Mouse (Mus musculus): Measurements from ENCODE around the gene Prkcb. TPM values are rescaled to one million over a fixed set of nuclear protein-coding genes. Genes with fewer than 3 reads are reported as not detected.

The Prkcb gene
- polyA plus RNA-seq, 1 experiment from 2014 or later = 4.7 TPM

DNA sequence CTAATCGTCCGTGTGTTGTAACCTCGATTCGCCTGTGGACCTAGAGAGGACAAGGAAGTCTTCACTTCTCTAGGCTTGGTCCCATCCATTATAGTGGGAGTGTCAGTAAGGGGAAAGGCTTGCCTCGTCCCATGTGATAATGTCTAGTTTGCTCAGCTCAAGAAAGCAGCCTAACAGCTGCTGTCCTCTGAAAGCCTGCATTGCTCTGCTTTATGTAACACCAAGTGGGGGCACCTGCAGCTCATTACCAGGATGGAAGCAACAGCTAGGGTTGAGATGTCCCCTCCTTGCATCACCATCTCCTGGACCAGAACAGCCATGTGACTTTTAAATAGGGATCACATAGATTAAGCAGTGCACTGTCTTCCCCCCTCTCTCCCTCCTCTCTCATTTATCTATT is 144.8 kb downstream of the Prkcb start:
- no peak overlapping the region for H3K4me3 ChIP-seq (replicated peaks)
- no peaks in the 10 kb centered on the region for H3K9me3 ChIP-seq
- H3K27ac ChIP-seq = no peak overlapping the region
- H3K4me1 ChIP-seq (replicated peaks) = no peaks in the 10 kb centered on the region
- WGBS = 83% methylated on average over 5 of the region's 5 CpGs
- H3K36me3 ChIP-seq = no peaks in the 10 kb centered on the region
- no peak for ATAC-seq (ENCODE audit: insufficient number of reproducible peaks, insufficient read depth, low FRiP score, low TSS enrichment, low read depth)
- no peak overlapping the region for H3K4me2 ChIP-seq
- no peak overlapping the region for H3K9ac ChIP-seq (replicated peaks)
- no peaks in the 10 kb centered on the region for H3K27me3 ChIP-seq

DNA sequence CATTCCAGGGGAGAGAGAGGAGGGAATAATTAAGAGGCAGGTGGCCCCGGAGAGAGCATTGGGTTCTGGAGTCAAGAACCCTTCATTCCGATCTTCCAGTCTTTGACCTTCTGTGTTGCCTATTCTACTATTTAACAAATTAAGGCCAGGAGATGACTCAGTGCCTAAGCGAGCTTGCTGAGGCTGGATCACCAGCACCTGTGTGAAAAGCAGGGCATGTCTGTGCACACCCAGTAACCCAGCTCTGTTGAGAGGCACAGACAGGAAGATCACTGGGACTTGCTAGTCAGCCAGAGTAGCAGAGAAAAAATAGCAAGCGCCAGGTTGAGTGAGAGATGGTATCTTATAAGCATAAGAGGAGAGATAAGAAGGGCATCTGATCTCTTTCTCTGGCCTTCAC is 146.4 kb downstream of the Prkcb start:
- Histone ChIP-seq H3K27me3 (no peaks in the 10 kb centered on the region), H3K9me3 (no peaks in the 10 kb centered on the region), H3K36me3 (no peaks in the 10 kb centered on the region), H3K27ac (no peak overlapping the region), H3K4me2 (no peak overlapping the region), H3K9ac (replicated peaks) (no peak overlapping the region), H3K4me3 (replicated peaks) (no peak overlapping the region), H3K4me1 (replicated peaks) (no peaks in the 10 kb centered on the region)
- WGBS = 79% methylated on average over 4 of the region's 4 CpGs
- no peak for ATAC-seq (ENCODE audit: insufficient number of reproducible peaks, insufficient read depth, low FRiP score, low TSS enrichment, low read depth)

- Histone ChIP-seq H3K4me2 (no peak overlapping the region), H3K9ac (replicated peaks) (no peak overlapping the region), H3K36me3 (no peaks in the 10 kb centered on the region), H3K4me1 (replicated peaks) (no peaks in the 10 kb centered on the region), H3K27me3 (no peaks in the 10 kb centered on the region), H3K27ac (no peak overlapping the region), H3K4me3 (replicated peaks) (no peak overlapping the region), H3K9me3 (no peaks in the 10 kb centered on the region)
- 87% methylated on average over 7 of the region's 7 CpGs for WGBS
- ATAC-seq (ENCODE audit: insufficient number of reproducible peaks, insufficient read depth, low FRiP score, low TSS enrichment, low read depth) = no peak
Measured at GRCm38 (mm10) chr7:122435561-122435960, 147.0 kb downstream of the Prkcb start.

DNA sequence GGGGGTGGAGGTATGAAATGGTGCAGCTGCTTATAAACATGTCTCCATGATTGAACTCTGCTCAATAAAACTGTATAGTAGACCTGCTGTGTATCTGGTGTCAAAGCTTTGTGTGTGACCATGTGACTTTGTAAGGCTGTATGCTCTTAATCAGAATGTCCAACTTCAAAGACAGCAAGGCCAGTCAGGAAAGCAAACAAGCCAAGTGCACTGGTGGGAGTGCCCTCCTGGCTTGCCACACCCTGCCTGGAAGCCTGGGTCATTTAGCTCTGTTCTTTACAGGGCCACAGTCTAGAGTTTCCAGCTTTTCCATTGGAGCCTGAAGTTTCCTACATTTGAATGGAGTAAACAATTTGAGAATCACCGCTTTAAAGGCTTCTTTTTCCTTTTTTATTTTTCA is 148.8 kb downstream of the Prkcb start:
- WGBS = 92% methylated on average over 1 of the region's 1 CpGs
- no peaks in the 10 kb centered on the region for H3K9me3 ChIP-seq
- H3K4me1 ChIP-seq (replicated peaks) = no peaks in the 10 kb centered on the region
- no peak for ATAC-seq (ENCODE audit: insufficient number of reproducible peaks, insufficient read depth, low FRiP score, low TSS enrichment, low read depth)
- no peak overlapping the region for H3K4me2 ChIP-seq
- no peak overlapping the region for H3K27ac ChIP-seq
- no peak overlapping the region for H3K9ac ChIP-seq (replicated peaks)
- H3K36me3 ChIP-seq = no peaks in the 10 kb centered on the region
- H3K27me3 ChIP-seq = no peaks in the 10 kb centered on the region
- H3K4me3 ChIP-seq (replicated peaks) = no peak overlapping the region

GRCm38 (mm10) chr7:122445056-122445455 is 156.5 kb downstream of the Prkcb start:
- Histone ChIP-seq H3K4me2 (no peak overlapping the region), H3K9me3 (no peaks in the 10 kb centered on the region), H3K27me3 (0 out of 2 replicates have a peak, but pooled peaks cover 3% of the 10 kb centered on the region), H3K27ac (no peak overlapping the region), H3K36me3 (no peaks in the 10 kb centered on the region), H3K4me3 (replicated peaks) (no peak overlapping the region), H3K4me1 (replicated peaks) (no peaks in the 10 kb centered on the region), H3K9ac (replicated peaks) (no peak overlapping the region)
- no peak for ATAC-seq (ENCODE audit: insufficient number of reproducible peaks, insufficient read depth, low FRiP score, low TSS enrichment, low read depth)
- WGBS = 62% methylated on average over 6 of the region's 6 CpGs

DNA sequence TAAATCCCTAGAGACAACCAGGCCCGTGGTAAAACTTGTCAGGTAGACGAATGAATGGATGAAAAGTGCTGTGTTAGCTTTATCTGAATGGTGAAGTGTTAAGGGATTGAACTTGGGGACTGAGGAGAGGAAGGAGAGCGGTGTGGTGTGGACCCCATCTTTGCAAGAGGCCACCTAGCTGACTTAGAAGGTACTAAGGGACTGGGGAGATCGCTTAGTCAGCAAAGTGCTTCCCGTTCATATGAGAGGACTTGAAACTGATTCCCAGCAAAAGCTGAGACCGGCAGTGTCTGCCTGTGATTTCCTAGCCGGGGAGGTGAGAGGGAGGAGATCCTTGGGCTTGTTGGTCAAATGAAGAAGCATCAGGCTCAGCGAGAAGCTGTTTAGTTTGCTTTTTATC is 164.1 kb downstream of the Prkcb start:
- WGBS = 81% methylated on average over 8 of the region's 8 CpGs
- no peak for ATAC-seq (ENCODE audit: insufficient number of reproducible peaks, insufficient read depth, low FRiP score, low TSS enrichment, low read depth)
- Histone ChIP-seq H3K36me3 (no peaks in the 10 kb centered on the region), H3K27me3 (0 out of 2 replicates have a peak, but pooled peaks cover under 1% of the 10 kb centered on the region), H3K27ac (no peak overlapping the region), H3K4me3 (replicated peaks) (no peak overlapping the region), H3K9me3 (no peaks in the 10 kb centered on the region), H3K4me1 (replicated peaks) (no peaks in the 10 kb centered on the region), H3K9ac (replicated peaks) (no peak overlapping the region), H3K4me2 (no peak overlapping the region)

GRCm38 (mm10) chr7:122459203-122459965 is 170.8 kb downstream of the Prkcb start:
- H3K4me1 ChIP-seq (replicated peaks) = no peaks in the 10 kb centered on the region
- no peak overlapping the region for H3K9ac ChIP-seq (replicated peaks)
- no peak overlapping the region for H3K4me3 ChIP-seq (replicated peaks)
- WGBS = 80% methylated on average over 9 of the region's 9 CpGs
- H3K36me3 ChIP-seq = no peaks in the 10 kb centered on the region
- H3K27ac ChIP-seq = no peak overlapping the region
- no peak overlapping the region for H3K4me2 ChIP-seq
- H3K9me3 ChIP-seq = no peaks in the 10 kb centered on the region
- no peak for ATAC-seq (ENCODE audit: insufficient number of reproducible peaks, insufficient read depth, low FRiP score, low TSS enrichment, low read depth)
- H3K27me3 ChIP-seq = no peaks in the 10 kb centered on the region

- no peak overlapping the region for H3K4me2 ChIP-seq
- WGBS = 58% methylated on average over 2 of the region's 2 CpGs
- no peak overlapping the region for H3K4me3 ChIP-seq (replicated peaks)
Measured at GRCm38 (mm10) chr7:122460020-122460419, 171.5 kb downstream of the Prkcb start.

DNA sequence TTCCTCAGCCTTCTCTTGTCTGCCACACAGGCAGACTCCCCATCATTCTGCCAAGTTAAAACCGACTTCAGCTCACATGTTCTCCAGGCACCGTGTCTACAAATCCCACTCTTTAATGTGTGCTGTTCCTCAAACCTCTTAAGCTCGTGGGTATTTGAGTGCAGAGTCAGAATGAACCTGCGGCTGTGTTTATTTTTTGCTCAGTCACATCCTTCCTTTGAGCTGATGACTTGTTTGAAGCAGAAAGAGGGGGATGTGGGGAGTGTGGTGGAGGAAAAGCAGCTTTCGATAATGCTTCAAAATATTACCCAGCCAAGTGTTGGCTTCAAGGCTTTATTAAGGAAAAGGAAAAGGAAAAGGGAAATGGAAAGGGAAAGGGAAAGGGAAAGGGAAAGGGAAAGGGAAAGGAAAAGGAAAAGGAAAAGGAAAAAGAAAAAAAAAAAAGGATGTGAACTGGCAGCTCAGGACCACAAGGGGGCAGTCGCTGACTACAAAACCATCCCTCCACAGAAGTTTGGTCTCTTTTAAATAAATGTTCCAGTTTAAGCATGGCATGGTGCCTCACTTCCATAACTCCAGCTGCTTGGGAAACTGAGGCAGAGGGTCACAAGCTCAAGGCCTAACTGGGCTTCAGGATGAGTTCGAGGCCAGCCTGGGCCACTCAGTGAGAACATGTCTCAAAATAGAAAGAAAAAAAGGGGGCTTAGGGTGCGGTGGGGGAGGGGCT is 177.4 kb downstream of the Prkcb start:
- no peak overlapping the region for H3K4me2 ChIP-seq
- H3K4me1 ChIP-seq (replicated peaks) = no peaks in the 10 kb centered on the region
- no peak overlapping the region for H3K4me3 ChIP-seq (replicated peaks)
- no peak for ATAC-seq (ENCODE audit: insufficient number of reproducible peaks, insufficient read depth, low FRiP score, low TSS enrichment, low read depth)
- H3K27ac ChIP-seq = no peak overlapping the region
- peaks cover 11% of the 10 kb centered on the region for H3K27me3 ChIP-seq
- no peaks in the 10 kb centered on the region for H3K9me3 ChIP-seq
- WGBS = 51% methylated on average over 8 of the region's 8 CpGs
- no peak overlapping the region for H3K9ac ChIP-seq (replicated peaks)
- H3K36me3 ChIP-seq = no peaks in the 10 kb centered on the region

More at GRCm38 (mm10) chr7:122460020-122460419, 171.5 kb downstream of the Prkcb start:
- Histone ChIP-seq H3K4me1 (replicated peaks) (no peaks in the 10 kb centered on the region), H3K27me3 (peaks cover 3% of the 10 kb centered on the region; the same call in 1 of the 2 replicates), H3K27ac (no peak overlapping the region), H3K9ac (replicated peaks) (no peak overlapping the region), H3K36me3 (no peaks in the 10 kb centered on the region), H3K9me3 (no peaks in the 10 kb centered on the region)
- no peak for ATAC-seq (ENCODE audit: insufficient number of reproducible peaks, insufficient read depth, low FRiP score, low TSS enrichment, low read depth)

- no peak overlapping the region for H3K4me3 ChIP-seq (replicated peaks)
- H3K36me3 ChIP-seq = no peaks in the 10 kb centered on the region
- no peak overlapping the region for H3K9ac ChIP-seq (replicated peaks)
- H3K4me1 ChIP-seq (replicated peaks) = no peaks in the 10 kb centered on the region
- no peaks in the 10 kb centered on the region for H3K9me3 ChIP-seq
- H3K4me2 ChIP-seq = no peak overlapping the region
- no peak overlapping the region for H3K27ac ChIP-seq
- ATAC-seq (ENCODE audit: insufficient number of reproducible peaks, insufficient read depth, low FRiP score, low TSS enrichment, low read depth) = no peak
- WGBS = 69% methylated on average over 2 of the region's 2 CpGs
- peaks cover 11% of the 10 kb centered on the region for H3K27me3 ChIP-seq
Measured at GRCm38 (mm10) chr7:122466722-122467121, 178.2 kb downstream of the Prkcb start.

DNA sequence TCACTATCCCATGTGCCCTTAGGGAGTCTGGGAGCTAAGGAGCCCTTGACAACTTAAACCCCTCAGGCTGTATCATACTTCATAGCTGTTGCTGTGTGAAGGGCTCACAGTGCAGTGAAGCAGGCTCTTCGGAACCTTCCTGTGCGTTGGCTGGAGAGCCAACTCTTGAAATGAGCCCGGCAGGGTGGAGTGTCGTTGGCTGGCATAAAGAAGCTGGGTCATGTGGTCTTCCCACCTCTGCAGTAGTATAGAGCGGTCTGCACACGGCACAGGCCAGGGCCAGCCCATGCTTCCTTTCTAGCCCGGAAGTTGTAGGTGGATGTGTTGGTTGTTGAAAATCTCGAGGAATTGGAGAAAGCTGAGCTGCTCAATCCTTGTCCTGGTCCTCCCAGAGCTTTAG is 179.3 kb downstream of the Prkcb start:
- peaks cover 11% of the 10 kb centered on the region for H3K27me3 ChIP-seq
- no peak overlapping the region for H3K27ac ChIP-seq
- no peak overlapping the region for H3K9ac ChIP-seq (replicated peaks)
- no peaks in the 10 kb centered on the region for H3K4me1 ChIP-seq (replicated peaks)
- H3K36me3 ChIP-seq = no peaks in the 10 kb centered on the region
- no peak overlapping the region for H3K4me2 ChIP-seq
- 80% methylated on average over 8 of the region's 8 CpGs for WGBS
- no peaks in the 10 kb centered on the region for H3K9me3 ChIP-seq
- no peak overlapping the region for H3K4me3 ChIP-seq (replicated peaks)
- no peak for ATAC-seq (ENCODE audit: insufficient number of reproducible peaks, insufficient read depth, low FRiP score, low TSS enrichment, low read depth)

All from limb, embryonic 12.5 days (tissue).